Mouse (Mus musculus) spleen, postnatal 36 days (tissue): ENCODE results near the gene Vars.

Experiments used
- DNase-seq, 2 experiments: peaks; one replicate each; pipeline ENCODE4 v3.0.0; 2022; ENCODE audit warnings: low spot score in 2 of 2, mixed read lengths in 1 of 2

Gene Vars

GRCm38 (mm10) chr17:35048149-35048931, 47.6 kb downstream of the Vars start:
- DNase-seq = peak; percentile 72 to 78

GRCm38 (mm10) chr17:35048932-35049440, 48.2 kb downstream of the Vars start:
- no peak for DNase-seq

GRCm38 (mm10) chr17:35049561-35050016, 48.8 kb downstream of the Vars start, which contains the start of gene Clic1:
Gene Clic1, plus strand, starts transcription at chr17:35049966.
- DNase-seq = peak; percentile 58 to 68

GRCm38 (mm10) chr17:35050126-35050750, 49.5 kb downstream of the Vars start:
- DNase-seq = peak; percentile 84 to 86

GRCm38 (mm10) chr17:35051156-35052086, 50.6 kb downstream of the Vars start:
- DNase-seq = peak; percentile 88 to 90

GRCm38 (mm10) chr17:35052271-35052798, 51.5 kb downstream of the Vars start:
- DNase-seq = no peak

GRCm38 (mm10) chr17:35055691-35056495, 55.1 kb downstream of the Vars start:
- DNase-seq = no peak

GRCm38 (mm10) chr17:35057090-35057489, 56.3 kb downstream of the Vars start:
- DNase-seq = no peak

- DNase-seq = no peak
Measured at GRCm38 (mm10) chr17:35058316-35058715, 57.5 kb downstream of the Vars start.

GRCm38 (mm10) chr17:35058911-35059892, 58.4 kb downstream of the Vars start, which contains the start of gene Ddah2:
Gene Ddah2, plus strand, starts transcription at chr17:35059035.
- peak; percentile 78 to 81 for DNase-seq

- DNase-seq = no peak
Measured at GRCm38 (mm10) chr17:35060071-35060470, 59.3 kb downstream of the Vars start.

- no peak for DNase-seq
Measured at GRCm38 (mm10) chr17:35060737-35061297, 60.0 kb downstream of the Vars start.

GRCm38 (mm10) chr17:35061299-35061698, 60.5 kb downstream of the Vars start:
- DNase-seq = no peak

GRCm38 (mm10) chr17:35063466-35063865, 62.7 kb downstream of the Vars start:
- no peak for DNase-seq

- no peak for DNase-seq
Measured at GRCm38 (mm10) chr17:35064378-35064877, 63.6 kb downstream of the Vars start.

- peak; percentile 35 to 37 for DNase-seq
Measured at GRCm38 (mm10) chr17:35064951-35065947, 64.5 kb downstream of the Vars start, which contains the start of gene Ly6g6c. Gene Ly6g6c, plus strand, starts transcription at chr17:35065388.
